Mouse (Mus musculus) bone marrow macrophage, adult 2 months (primary cell): ENCODE measurements at regions not wholly inside any gene's neighbourhood (a gene's known extent, or its start where the extent isn't known, plus 50 kb on each side); places are given as distances from the start of the nearest gene placed in this dataset.
"Not testable (repeated sequence)": the region's sequence is repeated elsewhere in the genome, so short reads cannot be mapped to it uniquely, and the experiment has no call there.

Experiments used
- H3K27ac ChIP-seq: 2 replicates; pipeline ENCODE4 v1.5.1; 2012; ENCODE audit warnings: low read depth, low read length; ENCODE audit not compliant: insufficient read depth
- H3K4me1 ChIP-seq: 2 replicates; pipeline ENCODE4 v1.6.1; 2012; ENCODE audit warnings: low read length; ENCODE audit not compliant: control insufficient read depth, insufficient read depth
- H3K4me3 ChIP-seq: 2 replicates; pipeline ENCODE4 v1.5.1; 2012; ENCODE audit warnings: mild to moderate bottlenecking, low read length, moderate library complexity; ENCODE audit not compliant: insufficient read depth
- CTCF ChIP-seq: IDR thresholded peaks from 2 replicates; pipeline ENCODE4 v1.5.1; 2012; ENCODE audit warnings: low read depth, mild to moderate bottlenecking, low read length, moderate library complexity
- POLR2A ChIP-seq: IDR thresholded peaks from 2 replicates; pipeline ENCODE4 v1.6.1; 2012; ENCODE audit warnings: mild to moderate bottlenecking, low read depth, low read length, borderline replicate concordance

DNA sequence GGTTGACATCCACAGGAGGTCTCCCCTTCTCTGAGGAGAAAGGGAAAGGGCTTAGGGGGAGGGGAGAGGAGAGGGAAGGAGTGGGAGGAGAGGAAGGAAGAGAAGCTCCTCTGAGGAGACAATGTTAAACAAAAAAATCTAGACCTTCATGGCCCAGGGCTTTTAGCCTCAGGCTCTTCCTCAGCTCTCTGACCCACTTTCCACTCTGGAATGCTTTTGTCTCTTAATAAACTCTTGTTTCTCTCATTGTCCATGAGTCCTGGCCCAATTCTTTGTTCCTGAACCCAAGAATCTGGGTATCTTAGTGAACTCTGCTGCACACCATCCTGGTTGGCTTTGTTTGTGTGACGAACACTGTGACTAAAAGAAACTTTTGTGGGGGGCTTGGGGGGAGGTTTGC, 325.0 kb downstream of the Eipr1 start:
- Histone ChIP-seq H3K4me3 (no peak overlapping the region), H3K4me1 (no peaks in the 10 kb centered on the region)
- TF ChIP-seq POLR2A (no peak), CTCF (no peak)

DNA sequence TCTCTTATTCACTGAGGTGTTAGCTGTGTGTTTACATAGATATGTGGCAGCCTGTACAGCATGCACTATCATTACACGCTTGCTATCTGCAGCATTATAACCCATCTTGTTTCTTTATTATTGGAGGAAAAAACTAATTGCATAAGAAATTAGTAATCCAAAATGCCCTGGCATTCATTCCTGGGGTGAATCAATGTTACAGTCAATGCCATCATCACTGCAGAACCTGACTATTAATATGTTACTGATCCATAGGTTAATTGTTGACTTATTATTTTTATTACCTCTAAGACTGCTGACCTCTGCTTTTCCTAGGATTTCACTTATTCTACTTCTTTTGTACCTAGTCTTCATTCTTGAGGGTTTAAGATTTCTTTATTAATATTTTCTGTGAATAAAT, 327.4 kb downstream of the Eipr1 start:
- H3K27ac ChIP-seq, result no peak overlapping the region
- TF ChIP-seq CTCF (no peak), POLR2A (no peak)
- no peaks in the 10 kb centered on the region for H3K4me1 ChIP-seq
- no peak overlapping the region for H3K4me3 ChIP-seq

More for the DNA sequence above, 325.0 kb downstream of the Eipr1 start:
- no peak overlapping the region for H3K27ac ChIP-seq

DNA sequence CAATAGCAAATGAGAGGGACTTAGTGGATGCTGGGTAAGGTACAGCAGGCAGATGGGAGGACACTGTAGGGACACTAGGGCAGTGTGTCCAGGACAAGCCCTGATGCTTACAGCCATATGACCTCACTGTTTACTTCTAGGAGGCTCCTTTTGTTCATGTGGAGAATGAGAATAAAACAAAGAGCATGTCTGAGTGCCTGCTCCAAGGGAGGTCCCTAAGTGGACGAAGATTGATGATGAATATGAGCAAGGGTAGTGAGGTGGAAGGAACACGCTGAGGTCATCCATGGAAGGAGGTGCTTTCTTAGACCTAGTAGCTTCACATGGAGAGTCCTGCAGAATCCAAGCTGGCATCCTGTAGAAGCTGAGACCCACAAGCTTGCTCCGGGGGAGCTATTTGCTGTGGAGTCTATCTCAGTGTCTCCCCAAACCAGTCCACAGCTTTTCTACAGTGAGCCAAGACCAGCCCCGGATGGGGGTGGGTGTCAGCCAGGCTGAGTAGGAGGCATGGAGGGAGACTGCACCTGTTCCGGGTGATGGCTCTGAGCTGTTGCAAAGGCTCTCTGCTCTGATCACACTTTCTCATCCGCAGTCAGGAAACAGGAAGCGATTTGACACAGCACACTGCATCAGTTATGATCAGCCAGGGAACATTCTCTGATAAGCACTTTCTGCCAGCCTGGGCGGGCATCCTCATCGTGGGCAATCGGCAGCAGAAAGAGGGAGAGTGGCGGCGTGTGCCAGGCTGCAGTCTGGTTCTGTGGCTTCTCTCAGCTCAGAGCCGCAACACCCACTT, 332.0 kb downstream of the Eipr1 start:
- Histone ChIP-seq H3K4me1 (no peaks in the 10 kb centered on the region), H3K27ac (no peak overlapping the region), H3K4me3 (no peak overlapping the region)
- no peak for TF ChIP-seq POLR2A
- no peak for TF ChIP-seq CTCF

DNA sequence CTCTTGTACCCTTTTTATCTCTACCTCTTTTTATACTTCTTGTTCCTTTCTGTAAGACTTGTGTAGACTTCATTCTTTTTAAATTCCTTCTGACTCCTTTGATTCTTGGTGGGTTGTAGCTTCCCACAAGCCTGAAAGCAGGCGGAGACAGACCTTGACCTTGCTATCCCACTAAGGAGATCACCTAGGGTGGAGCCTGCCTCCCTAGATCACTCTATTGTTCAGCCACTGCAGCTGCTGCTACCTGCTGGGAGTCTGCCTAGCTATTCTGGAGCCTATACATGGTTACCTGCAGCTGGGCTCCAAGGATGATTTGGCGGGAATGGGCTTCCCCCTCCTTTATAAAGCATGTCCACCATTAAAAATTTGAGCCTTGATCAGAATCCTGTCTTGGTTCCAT, 335.6 kb downstream of the Eipr1 start:
- not testable (repeated sequence) for H3K4me3 ChIP-seq, H3K27ac ChIP-seq, H3K4me1 ChIP-seq

DNA sequence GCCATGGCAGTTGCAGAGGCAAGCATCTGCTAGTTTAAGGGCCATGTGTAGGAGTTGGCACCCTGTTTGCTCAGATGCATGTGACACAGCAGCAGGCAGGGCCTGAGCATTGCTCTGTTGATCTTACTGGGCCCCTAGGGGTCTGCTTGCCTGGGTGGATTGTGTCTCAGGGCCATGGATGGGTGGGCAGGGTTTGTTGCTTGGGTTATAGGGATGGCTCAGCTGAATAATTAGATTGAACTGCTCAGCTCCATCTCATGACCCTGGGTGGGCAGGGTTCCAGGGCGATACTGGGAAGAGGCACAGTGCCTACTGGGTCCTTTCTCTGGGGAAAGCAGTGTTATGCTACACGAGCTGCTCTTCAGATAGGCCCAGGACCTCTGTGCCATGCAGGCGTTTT, 338.0 kb downstream of the Eipr1 start:
- H3K27ac ChIP-seq, result no peak overlapping the region
- TF ChIP-seq POLR2A (no peak), CTCF (no peak)
- H3K4me1 ChIP-seq, result no peaks in the 10 kb centered on the region
- H3K4me3 ChIP-seq, result no peak overlapping the region

DNA sequence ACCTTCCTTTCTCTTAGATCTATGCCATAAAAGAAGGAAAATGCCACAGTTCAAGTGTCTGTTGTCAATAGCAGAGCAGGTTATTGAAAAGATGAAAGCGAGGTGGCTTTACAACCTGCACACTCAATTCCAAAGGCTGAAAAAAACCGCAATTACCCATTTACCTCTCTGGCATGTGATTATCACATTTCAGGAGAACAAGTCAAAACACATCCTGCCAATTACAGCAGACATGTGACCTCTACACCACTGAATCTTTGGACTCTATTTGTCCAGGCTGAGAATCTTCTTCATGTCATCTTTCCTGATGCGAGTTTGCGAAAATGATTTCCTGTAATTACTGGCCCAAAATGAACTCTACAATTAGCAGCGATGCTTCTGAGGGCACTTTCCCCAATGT, 338.8 kb downstream of the Eipr1 start:
- Histone ChIP-seq H3K4me1 (no peaks in the 10 kb centered on the region), H3K27ac (no peak overlapping the region)
- TF ChIP-seq CTCF (no peak), POLR2A (no peak)

DNA sequence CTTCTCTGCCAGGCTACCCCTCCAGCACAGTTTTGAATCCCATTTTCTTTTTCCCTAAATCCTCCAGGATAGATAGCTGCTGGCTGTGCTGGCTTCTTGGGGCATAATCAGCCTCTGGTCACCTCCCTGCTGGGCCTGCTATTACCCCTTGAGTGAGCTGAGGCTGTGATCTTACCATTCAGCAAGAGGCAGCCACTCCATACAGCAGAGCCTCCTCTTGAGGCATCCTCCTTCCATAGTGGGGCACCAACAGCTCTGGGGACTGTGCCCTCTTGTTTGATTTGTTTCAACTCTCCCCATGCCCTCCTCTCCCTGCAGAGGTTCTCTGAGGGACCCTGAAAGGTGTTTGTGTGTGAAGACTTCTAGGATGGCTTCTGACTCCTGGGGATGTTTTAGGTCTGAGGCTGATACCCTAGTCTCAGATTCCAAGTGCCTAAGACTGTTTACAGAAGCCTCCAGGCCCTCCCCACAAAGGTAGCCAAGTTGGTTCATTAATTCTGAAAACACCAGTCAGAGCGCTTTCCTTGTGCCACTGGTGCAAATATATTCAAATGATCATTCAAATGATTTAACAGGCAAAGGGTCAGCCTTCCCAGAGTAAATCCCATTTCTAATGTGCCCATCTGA, 343.9 kb downstream of the Eipr1 start:
- no peaks in the 10 kb centered on the region for H3K4me1 ChIP-seq
- TF ChIP-seq POLR2A (no peak), CTCF (no peak)
- H3K27ac ChIP-seq, result no peak overlapping the region
- no peak overlapping the region for H3K4me3 ChIP-seq

More for the DNA sequence above, 338.8 kb downstream of the Eipr1 start:
- no peak overlapping the region for H3K4me3 ChIP-seq

DNA sequence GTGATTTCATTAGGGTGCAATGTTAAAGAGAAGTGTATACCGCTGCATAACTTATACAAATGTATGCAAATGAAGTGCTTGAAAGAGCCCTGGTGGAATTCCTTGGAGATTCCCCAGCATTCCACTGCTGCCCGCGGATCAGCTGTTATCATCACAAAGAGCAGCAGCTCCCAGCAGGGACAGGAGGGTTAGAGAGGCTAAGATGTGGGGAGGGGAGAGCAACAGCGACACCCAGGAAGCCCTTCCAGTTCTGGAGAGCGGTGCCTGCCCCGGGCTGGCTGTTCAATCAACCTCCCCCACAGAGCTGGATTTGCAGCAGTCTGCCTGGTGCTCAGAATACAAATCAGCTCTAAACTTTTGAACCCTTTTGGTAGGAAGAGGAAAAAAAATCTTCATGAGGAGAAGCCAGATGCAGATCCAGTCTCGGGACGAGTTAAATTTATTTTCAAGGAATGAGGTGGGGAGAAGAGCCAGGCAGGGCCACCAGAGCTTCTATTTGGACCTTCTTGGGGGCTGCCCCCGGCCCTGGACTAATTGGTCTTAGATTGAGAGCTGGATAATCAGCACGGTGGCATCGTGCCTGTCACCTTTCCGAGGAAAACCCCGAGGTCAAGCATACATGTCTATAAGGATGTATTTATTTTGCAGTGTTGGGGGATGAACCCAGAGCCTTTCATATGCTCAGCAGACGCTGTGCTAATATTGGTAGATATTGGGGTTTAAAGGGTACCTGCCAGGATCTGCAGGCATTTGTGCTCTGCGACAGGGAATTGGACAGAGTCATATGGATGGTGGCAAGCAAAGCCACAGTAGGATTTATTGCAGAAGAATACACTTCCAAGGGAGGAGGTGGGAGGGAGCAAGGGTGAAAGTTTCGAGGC, 344.7 kb downstream of the Eipr1 start:
- Histone ChIP-seq H3K4me3 (no peak overlapping the region), H3K27ac (no peak overlapping the region), H3K4me1 (no peaks in the 10 kb centered on the region)
- TF ChIP-seq POLR2A (no peak), CTCF (no peak)

DNA sequence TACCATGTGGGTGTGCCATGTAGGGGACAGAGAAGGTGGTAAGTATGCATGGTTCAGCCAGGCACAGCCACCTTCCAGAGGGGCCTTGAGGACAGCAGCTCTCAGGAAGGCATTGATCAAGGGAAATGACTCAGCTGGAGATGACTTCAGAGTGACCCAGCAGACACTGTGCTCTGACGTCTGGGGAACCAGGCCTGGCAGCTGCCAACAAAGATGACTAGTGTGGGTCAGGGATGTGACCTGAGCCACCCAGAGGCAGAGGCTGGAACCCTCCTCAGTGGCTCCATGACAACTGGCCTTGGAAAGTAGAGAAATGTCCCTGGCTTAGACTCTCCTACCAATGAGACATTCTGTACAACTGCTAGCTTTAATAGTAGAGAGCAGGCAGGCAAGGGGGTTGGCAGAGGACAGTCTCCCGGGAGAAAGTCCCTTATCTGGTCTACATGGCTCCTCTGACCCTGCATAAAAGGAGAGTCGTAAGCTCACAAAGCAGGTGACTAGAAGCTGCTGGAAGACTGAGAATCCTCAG, 348.5 kb downstream of the Eipr1 start:
- no peaks in the 10 kb centered on the region for H3K4me1 ChIP-seq
- H3K27ac ChIP-seq, result no peak overlapping the region
- H3K4me3 ChIP-seq, result no peak overlapping the region
- TF ChIP-seq CTCF, result no peak
- no peak for TF ChIP-seq POLR2A
